Mouse (Mus musculus): ENCODE data around the gene Hist1h2bq. TPM values are rescaled to one million over a fixed set of nuclear protein-coding genes. Genes with fewer than 3 reads are reported as not detected.
A peak's percentile ranks its signal among the peaks of the same experiment; 100 is the strongest.
"Not testable (repeated sequence)": the region's sequence is repeated elsewhere in the genome, so short reads cannot be mapped to it uniquely, and the experiment has no call there.

Hist1h2bq gene
- 10 to 100 TPM; 48.3 to 50.2 TPM for total RNA-seq (2021)

DNA sequence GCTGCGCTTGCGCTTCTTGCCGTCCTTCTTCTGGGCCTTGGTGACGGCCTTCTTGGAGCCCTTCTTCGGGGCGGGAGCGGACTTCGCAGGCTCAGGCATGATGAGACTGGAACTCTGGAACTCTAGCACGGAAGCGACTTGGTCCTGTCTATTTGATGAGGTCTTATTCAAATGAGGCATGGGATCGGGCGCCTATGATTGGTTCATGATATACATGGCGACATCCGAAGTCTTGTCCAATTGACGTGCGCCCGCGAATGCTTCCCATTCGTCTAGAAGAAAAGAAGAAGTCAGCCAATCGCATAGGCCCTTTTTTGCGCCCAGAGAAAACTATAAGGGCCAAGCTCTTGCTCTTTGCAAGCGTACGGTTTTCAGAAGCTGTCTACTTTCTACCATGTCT is at the start of gene Hist1h2bq, which contains the start of gene Hist1h2ao:
Hist1h2bq (minus strand) TSS at position 125 of the 400 bp plus-strand sequence.
Hist1h2ao (plus strand) TSS at position 393 of the 400 bp plus-strand sequence.
- intact Hi-C loops (cut with DNase I); DNase-seq (ENCODE audit: extremely low spot score in 1 of 2, low spot score in 2 of 2): not testable (repeated sequence)

- intact Hi-C loops (cut with DNase I) = no loop called here
- DNase-seq (ENCODE audit: extremely low spot score in 1 of 2, low spot score in 2 of 2) = peak; percentile 20 to 63
Observed at GRCm38 (mm10) chr13:21855698-21856162, 45.7 kb upstream of the Hist1h2bq start.

DNA sequence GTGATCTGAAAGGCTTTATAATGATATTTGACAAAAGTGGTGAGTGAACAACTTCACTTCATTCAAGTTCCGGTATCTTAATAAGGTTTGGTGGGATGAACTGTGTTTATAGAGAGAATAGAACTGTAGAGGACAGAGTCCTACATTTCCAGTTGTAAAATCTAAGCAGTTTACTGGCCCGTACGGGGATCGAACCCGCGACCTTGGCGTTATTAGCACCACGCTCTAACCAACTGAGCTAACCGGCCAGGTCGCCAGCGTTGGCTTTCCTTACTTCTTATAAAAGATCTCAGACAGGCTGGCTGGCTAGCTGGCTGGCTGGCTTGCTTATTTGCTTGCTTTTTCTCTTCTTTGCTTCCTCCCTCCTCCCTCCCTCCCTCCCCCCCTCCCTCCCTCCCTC is 45.1 kb upstream of the Hist1h2bq start:
- peak; percentile 52 to 59 for DNase-seq (ENCODE audit: extremely low spot score in 1 of 2, low spot score in 2 of 2)
- intact Hi-C loops (cut with DNase I) = no loop called here

DNA sequence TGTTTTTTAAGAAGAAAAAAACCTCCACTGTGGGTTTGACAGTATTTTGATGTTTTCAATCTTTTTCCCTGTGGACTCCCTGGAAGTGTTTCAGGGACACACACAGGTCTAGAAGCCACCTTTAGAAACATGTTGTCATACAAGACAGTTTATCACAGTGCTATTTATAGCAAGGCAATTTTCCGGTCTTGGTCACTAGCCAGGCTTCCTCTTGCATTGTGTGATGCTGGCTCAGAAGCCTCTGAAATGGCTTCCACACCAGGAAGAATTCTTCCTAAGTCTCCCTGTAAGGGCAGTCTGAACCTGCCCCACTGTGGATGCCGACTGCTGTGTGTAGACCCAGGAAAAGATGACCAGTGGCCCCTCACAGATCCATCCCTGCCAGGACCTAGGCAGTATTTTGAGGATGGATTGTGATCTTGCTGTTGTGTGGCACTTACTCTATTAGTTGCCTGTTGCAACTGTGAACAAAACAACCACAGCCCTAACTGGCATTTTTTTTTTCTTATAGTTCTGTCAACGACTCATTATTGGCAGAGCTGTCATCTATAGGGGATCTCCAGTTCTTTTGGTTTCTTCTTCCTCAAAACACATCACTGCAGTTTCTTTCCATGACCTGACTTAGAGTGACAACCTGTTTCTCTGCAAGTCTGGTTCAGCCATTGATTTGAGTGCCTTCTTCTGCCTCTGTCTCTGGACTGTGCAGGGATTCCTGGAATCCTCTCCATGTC is 42.4 kb upstream of the Hist1h2bq start:
- no peak for DNase-seq (ENCODE audit: extremely low spot score in 1 of 2, low spot score in 2 of 2)
- intact Hi-C loops (cut with DNase I) = no loop called here

GRCm38 (mm10) chr13:21850696-21851095 is 40.7 kb upstream of the Hist1h2bq start:
- DNase-seq (ENCODE audit: extremely low spot score in 1 of 2, low spot score in 2 of 2); intact Hi-C loops (cut with DNase I): not testable (repeated sequence)

- no peak for DNase-seq (ENCODE audit: extremely low spot score in 1 of 2, low spot score in 2 of 2)
- intact Hi-C loops (cut with DNase I) = no loop called here
Observed at GRCm38 (mm10) chr13:21847883-21848282, 37.9 kb upstream of the Hist1h2bq start.

- DNase-seq (ENCODE audit: extremely low spot score in 1 of 2, low spot score in 2 of 2); intact Hi-C loops (cut with DNase I): not testable (repeated sequence)
Observed at GRCm38 (mm10) chr13:21846356-21846755, 36.4 kb upstream of the Hist1h2bq start.

DNA sequence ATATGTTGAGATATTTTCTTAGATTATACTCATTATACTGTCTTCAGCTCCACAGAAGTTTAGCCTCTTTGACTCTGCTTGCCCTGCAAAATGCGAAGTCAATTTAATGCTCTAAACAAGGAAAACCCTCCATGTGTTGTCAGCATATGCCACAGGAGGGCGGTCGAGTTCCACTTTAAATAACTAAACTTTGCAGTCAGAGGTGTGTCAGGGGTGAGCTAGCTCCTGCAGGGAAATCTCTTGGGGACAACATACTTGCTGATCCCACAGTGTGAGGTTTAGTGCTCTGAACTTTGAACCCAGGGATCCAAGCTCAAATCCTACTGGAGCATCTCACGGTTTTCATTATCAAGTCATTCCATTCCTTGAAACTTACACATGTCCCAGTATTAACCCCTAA is 30.5 kb upstream of the Hist1h2bq start:
- intact Hi-C loops (cut with DNase I); DNase-seq (ENCODE audit: extremely low spot score in 1 of 2, low spot score in 2 of 2): not testable (repeated sequence)

GRCm38 (mm10) chr13:21833461-21833860 is 23.5 kb upstream of the Hist1h2bq start, which contains the start of the genes Hist1h2ap and Hist1h2br:
TSS of gene Hist1h2ap (minus strand) at chr13:21833507.
TSS of gene Hist1h2br (plus strand) at chr13:21833743.
- intact Hi-C loops (cut with DNase I); DNase-seq (ENCODE audit: extremely low spot score in 1 of 2, low spot score in 2 of 2): not testable (repeated sequence)

GRCm38 (mm10) chr13:21831418-21832394 is 21.7 kb upstream of the Hist1h2bq start, which contains the start of gene Hist1h4n:
TSS of gene Hist1h4n (minus strand) at chr13:21832196.
- intact Hi-C loops (cut with DNase I); DNase-seq (ENCODE audit: extremely low spot score in 1 of 2, low spot score in 2 of 2): not testable (repeated sequence)

- peak in 1 of 2 experiments; percentile 7 for DNase-seq (ENCODE audit: extremely low spot score in 1 of 2, low spot score in 2 of 2)
- intact Hi-C loops (cut with DNase I) = no loop called here
Observed at GRCm38 (mm10) chr13:21830344-21830743, 20.3 kb upstream of the Hist1h2bq start.

GRCm38 (mm10) chr13:21828511-21828910 is 18.5 kb upstream of the Hist1h2bq start:
- intact Hi-C loops (cut with DNase I) = no loop called here
- DNase-seq (ENCODE audit: extremely low spot score in 1 of 2, low spot score in 2 of 2) = no peak

DNA sequence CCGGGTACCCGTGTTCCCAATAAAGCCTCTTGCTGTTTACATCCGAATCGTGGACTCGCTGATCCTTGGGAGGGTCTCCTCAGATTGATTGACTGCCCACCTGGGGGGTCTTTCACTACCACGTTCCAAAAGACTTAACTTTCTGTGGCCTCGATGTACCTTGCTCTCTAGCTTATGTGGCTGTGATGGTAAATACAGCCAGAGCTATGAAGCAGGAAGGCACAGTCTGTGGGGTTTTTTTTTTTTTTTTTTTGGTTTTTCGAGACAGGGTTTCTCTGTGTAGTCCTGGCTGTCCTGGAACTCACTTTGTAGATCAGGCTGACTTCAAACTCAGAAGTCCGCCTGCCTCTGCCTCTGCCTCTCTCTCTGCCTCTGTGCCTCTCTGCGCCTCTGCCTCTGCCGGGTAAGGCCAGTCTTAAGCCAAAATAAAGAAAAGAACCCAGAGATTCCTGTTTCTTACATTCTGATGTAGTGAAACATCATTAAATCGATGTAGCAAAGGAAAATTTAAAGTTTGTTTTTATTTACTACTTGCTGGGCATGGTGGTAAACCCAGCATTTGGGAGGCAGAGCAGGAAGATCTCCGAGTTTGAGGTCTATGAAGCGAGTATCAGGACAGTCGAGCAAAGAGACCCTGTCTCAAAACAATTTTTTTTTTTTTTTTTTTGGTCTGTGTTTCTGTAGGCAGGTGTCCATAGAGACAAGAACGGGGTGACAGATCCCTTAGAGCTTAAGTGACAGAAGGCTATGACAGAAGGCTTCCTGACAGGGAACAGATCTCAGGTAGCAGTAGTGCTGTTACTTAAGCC is 10.3 kb upstream of the Hist1h2bq start:
- intact Hi-C loops (cut with DNase I); DNase-seq (ENCODE audit: extremely low spot score in 1 of 2, low spot score in 2 of 2): not testable (repeated sequence)

DNA sequence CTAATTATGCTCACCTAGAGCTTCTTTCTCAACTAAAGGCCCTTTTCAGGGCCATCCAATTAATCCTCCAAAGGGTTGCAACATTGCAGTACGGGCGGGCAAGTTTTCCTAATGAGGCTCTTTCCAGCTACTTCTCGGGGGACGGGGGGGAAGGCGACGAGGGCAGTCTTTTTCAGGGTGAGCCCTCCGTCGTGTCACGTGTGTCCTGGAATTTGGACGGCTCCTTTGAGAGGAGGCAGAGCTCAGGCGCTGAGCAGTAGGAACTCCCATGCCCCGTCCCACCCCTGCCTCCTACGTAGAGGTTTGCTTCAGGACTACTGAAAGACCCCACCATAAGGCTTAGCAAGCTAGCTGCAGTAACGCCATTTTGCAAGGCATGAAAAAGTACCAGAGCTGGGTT is 2.1 kb upstream of the Hist1h2bq start:
- intact Hi-C loops (cut with DNase I); DNase-seq (ENCODE audit: extremely low spot score in 1 of 2, low spot score in 2 of 2): not testable (repeated sequence)

DNA sequence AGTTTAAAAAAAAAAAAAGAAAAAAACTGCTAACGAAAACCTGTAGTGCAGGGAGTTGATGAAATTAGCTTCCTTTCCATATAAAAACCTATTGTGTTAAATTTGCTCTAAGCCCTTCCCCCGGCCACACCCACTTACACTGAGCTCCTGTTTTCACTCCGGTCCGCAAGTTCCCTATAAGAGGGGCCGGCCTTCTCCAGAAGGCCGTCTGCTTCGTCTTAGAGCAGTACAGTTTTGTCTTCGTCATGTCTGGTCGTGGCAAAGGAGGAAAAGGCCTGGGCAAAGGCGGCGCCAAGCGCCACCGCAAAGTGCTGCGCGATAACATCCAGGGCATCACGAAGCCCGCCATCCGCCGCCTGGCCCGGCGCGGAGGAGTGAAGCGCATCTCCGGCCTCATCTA is 1.5 kb upstream of the Hist1h2bq start, which contains the start of gene Hist1h4m:
Hist1h4m (plus strand) TSS at position 208 of the 400 bp plus-strand sequence.
- intact Hi-C loops (cut with DNase I); DNase-seq (ENCODE audit: extremely low spot score in 1 of 2, low spot score in 2 of 2): not testable (repeated sequence)

GRCm38 (mm10) chr13:21811074-21811473 is 1.1 kb upstream of the Hist1h2bq start:
- intact Hi-C loops (cut with DNase I); DNase-seq (ENCODE audit: extremely low spot score in 1 of 2, low spot score in 2 of 2): not testable (repeated sequence)

DNA sequence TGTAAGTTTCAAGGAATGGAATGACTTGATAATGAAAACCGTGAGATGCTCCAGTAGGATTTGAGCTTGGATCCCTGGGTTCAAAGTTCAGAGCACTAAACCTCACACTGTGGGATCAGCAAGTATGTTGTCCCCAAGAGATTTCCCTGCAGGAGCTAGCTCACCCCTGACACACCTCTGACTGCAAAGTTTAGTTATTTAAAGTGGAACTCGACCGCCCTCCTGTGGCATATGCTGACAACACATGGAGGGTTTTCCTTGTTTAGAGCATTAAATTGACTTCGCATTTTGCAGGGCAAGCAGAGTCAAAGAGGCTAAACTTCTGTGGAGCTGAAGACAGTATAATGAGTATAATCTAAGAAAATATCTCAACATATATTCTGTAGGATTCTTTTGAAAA is 6.9 kb downstream of the Hist1h2bq start:
- DNase-seq (ENCODE audit: extremely low spot score in 1 of 2, low spot score in 2 of 2); intact Hi-C loops (cut with DNase I): not testable (repeated sequence)

GRCm38 (mm10) chr13:21797163-21797562 is 12.8 kb downstream of the Hist1h2bq start:
- intact Hi-C loops (cut with DNase I) = not testable (repeated sequence)

More at GRCm38 (mm10) chr13:21797163-21797562, 12.8 kb downstream of the Hist1h2bq start:
- not testable (repeated sequence) for DNase-seq (ENCODE audit: extremely low spot score in 1 of 2, low spot score in 2 of 2)

Measured in left cerebral cortex, postnatal 10 days (tissue).